Mouse (Mus musculus) CD4-positive, CD25-positive, alpha-beta regulatory T cell, adult 2 months (primary cell): Measurements from ENCODE around the gene Mettl8.
A peak's percentile ranks its signal among the peaks of the same experiment; 100 is the strongest.

Experiments used
- DNase-seq: peaks from one replicate; pipeline ENCODE4 v3.0.0-alpha.2; 2012; ENCODE audit warnings: low read depth, low spot score

Mettl8 gene

DNA sequence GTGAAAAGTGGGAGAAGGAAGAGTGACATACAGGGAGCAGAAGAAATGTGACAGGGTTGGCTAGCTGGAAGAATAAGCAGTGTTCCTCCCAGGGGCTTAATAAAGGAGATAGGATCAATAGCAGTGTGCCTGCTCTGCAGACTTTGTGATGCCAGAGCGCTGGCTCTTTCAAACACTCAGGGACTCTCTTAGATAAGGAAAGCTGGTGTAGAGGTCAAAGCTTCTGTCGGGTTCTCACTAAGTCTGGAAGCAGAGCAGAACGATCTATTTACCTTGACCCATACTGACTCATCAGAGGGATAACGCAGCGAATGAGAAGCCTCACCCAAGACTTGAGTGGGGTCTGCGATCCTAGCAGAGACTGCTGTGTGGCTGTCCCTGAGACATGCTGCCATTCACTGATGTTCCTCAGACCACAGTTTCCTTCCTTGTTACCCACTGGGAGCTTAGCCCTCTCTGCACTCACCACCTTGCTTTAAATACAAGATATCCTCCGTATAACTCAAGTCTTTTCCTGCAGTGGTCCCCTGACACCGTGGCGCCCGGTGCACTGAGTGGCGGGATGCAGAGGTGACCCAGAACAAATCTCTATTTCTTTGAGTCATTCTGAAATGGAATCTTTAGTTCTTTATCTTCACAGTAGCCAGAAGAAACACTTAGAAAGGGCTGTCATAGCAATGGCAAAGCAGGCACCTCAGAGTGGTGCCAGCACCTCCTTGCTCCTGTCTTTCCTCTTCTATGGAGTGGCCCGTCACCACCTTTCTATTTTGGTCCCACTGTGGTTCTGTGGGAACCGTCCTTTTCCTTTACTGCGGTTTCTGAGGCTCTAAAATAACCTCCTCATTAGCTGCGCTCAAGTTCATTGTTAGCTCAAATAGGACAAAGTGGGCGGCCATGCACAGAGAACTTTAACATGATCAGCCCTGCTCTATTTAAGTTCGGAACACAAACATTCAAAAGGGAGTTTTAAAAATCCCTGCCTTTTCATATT lies 65.9 kb downstream of the Mettl8 start:
- DNase-seq, result no peak

DNA sequence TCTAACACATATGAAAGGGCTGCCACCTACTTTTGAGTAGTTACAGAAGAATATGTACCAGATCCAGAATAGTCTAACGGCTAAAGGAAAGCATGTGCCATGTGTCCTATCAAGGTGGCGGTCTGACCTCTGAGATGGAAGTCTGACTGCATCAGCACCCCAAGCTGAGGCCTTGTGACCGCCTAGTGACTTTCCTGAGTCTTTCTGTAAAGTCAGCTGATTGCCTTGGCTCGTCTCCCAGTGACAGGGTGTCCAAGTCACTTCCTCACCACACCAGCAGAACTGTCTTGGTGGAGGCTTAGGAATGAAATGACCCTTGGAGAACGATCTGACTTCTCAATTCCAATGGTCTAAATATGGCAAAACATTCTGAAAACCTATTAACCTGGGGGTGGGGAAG lies 77.1 kb downstream of the Mettl8 start:
- DNase-seq, result no peak

DNA sequence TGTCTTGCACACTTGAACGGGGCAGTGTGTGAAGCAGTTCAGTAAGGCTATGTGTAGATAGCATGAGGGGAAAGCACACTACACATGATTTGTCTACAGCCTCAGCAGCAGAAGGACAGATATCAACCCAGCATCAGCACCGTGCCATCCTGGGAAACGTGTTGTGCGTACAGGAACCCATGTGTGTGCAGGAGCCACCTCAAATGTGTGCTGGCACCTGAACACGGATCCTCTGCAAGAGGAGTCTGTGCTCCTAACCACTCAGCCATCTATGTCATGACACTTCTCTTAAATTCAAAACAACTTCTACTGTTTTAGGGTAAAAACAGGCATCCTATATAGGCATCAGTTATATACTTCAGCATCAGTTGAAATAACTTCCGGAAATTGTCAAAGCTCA lies 80.6 kb downstream of the Mettl8 start:
- DNase-seq, result no peak

DNA sequence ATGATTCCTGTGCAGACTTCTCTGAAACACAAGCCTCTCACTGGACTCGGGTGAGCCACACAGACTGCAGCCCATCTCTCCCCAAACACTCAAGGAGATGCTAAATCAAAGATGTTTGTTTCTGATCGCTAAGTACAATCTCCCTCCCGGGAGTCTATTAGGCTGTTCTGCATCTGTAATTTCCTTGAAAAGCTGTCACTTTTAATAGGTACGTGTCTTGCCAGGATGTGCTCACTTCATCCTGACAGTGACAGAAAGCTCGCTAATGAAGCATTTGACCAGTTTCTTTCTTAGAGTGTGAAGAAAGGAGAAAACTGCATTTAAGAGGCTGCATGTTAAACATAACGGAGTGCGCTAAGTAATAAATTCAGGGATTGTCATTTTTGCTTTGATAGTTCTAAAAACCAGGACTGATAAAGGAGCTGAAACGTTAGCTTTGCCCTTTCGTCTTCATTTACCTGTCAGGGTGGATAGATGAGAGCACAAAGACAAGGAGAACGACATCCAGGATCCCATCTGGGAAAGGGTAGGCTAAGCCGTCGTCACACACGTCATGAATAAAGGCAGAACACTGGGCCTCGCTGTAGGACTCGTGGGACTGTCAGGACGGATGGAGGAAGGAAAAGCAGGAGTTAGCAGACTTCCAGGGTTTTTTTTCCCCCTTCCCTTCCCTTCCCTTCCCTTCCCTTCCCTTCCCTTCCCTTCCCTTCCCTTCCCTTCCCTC lies 82.4 kb downstream of the Mettl8 start:
- no peak for DNase-seq

DNA sequence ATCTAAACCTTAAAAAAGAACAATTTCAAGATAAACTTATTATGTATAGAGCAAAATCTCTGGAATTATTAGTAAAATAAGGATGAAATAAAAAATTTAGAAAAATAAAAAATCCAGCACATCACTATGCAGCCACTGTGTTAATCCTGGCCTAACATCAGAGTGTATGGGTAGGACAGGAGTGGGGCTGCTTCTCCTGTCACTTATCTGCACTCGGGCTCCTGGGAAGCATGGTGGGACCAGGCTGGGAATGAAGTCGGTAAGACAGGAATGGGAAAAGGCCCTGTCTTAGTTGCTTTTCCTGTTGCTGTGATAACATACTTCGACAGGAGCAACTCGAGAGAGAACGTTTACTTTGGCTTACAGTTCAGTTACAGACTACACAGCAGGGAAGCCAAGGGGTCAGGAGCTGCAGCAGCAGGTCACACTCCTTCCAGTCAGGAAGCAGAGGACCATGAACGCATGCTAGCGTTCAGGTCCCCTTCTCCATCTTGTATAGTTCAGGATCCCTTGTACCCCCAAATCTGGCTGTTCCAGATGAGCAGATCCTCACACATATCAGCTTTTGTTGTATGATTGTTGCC lies 85.1 kb downstream of the Mettl8 start:
- no peak for DNase-seq

DNA sequence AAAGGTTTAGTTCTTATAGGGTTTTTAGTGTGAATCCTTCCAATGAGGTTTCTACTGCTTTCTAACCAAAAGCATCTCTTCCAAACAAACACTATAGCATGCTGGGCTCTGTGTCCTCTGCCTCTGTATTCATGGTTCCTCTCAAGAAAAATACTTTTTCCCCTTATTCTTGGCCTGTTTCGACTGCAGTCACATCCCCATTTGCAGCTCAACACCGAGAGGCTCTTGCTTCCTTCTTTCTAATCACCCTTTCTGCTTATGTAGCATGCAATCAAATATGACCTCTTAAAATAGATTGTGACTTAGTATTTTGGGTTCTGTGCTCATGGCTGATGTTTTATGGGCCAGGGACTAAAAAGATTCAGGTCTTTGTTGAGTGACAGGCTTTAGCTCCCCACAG lies 87.1 kb downstream of the Mettl8 start:
- no peak for DNase-seq

DNA sequence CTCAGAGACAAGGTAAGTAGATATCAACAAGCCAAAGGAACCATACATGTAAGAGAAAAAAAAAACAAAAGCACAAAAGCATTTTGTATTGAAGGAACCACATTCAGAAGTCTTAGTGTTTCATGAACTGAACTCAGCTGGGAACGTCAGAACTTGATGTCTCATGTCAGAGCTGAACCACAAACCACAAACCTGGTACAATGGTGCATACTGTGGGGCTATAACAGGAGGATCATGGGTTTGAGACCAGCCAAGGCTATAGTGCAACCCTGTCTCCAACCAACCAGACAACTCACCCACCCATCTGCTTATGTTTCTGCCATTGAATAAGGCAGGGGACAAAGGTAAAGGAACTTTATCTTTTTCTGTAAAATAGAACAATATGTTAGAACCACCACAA lies 88.2 kb downstream of the Mettl8 start:
- no peak for DNase-seq

DNA sequence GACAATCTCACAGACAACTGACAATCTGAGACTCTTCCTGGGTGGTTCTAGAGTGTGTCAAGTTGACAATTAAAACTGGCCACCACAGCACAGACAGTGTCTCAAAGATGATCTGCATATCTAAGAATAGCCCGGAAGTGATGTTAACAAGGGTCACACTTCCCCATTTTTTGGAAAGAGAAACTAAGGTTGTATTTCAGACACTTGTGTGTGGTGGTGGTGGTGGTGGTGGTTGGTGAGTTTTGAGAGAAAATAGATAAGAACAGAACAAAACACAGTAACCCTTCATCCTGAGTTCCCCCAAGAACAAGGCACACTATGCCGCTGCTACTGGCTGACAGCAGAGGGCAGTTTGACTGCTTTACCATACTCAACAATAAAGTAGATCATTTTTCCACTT lies 90.6 kb downstream of the Mettl8 start:
- no peak for DNase-seq

DNA sequence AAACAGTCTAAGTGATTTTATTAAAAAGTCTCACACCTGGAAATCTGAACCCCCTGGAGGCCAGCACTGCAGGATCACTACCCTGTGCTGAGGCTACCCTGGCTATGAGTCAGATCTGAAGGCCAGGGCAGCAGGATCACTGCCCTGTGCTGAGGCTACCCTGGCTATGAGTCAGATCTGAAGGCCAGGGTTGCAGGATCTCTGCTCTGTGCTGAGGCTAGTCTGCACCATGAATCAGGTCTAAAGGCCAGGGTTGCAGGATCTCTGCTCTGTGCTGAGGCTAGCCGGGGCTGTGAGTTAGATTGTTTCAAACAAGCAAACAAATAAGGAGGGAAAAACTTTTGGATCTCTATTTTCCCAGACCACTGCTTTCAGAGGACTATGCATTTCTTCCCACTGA lies 92.5 kb downstream of the Mettl8 start:
- no peak for DNase-seq

DNA sequence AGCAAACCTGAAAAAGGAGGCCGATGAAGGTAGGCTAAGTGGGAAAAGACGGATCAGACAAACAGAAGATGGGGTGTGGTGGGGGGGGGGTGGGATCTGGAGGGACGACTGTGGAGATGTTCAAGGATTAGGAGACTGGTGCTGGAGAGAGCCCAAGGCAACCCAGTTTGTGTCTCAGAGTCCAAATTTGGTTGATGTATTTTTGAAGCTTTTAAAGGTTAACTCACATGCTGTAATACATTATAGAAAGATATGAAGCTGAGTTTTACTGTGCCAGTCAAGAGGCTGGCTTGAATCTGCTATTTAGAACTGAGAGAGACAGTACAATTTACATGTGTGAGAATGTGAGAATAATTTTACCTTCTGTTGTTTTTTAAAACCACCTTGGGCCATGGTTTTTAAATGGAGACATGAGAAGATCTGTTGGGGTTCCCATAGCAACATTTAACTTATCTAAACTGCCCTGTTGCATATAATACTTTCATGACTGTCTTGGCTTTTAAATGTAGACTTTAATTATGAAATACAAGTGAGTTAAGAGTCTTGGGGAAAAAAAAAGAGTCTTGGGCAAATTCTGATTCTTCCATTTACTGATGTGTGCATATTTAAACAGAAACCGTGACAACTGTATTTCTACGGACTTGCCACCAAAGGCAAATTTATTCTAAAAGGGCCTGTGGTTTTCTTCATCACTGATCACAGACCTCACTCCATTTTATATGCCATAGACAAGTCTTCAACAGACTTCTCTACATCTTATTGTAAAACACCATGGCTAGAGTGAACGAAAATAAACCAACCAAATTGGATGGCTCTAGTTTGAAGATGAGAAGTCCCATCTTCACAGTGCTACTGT lies 94.1 kb downstream of the Mettl8 start:
- DNase-seq, result no peak

DNA sequence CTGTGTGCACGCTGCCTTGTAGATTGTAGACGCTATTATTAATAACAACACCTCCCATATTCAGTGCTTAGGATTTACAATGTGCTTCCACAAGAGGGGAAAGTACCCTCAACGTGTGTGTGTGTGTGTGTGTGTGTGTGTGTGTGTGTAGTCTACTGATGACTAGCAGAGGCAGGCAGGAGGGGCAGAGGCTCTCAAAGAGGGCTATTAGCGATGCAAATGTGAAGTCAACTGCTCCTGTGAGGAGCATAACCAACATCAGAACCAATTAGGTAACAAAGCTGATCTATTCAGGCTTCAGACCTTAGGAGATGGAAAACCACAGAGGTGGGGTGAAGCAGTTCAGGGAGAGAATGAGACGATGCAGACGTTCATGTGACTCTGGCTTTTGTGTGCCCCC lies 95.3 kb downstream of the Mettl8 start:
- DNase-seq, result no peak

DNA sequence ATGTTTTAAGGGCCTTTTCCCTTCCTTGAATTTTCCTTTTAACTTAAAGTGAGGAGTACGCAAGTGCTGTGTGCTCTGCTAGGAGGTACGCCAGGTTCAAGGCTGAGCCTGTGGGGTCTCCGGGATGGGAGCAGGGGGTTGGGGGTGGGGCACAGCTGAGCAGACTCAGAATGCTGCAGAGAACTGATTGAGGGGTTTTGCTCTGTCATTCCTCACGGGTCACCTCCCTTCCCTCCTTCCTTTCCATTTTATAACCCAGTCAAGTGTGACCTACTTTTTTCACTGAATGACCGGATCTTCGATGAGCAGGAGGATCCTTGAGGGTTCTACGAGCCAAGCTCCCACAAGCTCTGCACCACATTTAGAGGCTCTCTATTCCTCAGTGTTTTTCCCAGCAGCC lies 96.0 kb downstream of the Mettl8 start:
- DNase-seq, result no peak

DNA sequence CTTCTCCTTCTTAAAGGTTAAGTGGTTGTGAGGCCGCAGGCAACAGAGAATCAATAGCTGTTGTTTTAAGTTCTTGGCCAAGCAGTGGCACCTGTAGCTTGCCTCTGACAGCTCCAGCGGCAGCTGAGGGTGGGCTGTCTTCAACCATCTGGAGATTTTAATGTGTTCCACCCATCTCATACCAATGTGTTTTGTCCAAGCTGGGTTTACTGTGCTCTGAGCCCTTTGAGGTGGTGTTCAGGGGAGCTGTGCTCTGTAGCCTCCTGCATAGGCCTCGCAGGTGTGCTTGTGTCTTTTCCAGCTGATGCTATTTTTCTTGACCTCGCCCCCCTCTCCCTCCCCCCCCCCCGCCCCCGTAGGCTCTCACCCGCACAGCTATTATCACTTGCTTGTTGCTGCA lies 96.8 kb downstream of the Mettl8 start:
- DNase-seq, result no peak

DNA sequence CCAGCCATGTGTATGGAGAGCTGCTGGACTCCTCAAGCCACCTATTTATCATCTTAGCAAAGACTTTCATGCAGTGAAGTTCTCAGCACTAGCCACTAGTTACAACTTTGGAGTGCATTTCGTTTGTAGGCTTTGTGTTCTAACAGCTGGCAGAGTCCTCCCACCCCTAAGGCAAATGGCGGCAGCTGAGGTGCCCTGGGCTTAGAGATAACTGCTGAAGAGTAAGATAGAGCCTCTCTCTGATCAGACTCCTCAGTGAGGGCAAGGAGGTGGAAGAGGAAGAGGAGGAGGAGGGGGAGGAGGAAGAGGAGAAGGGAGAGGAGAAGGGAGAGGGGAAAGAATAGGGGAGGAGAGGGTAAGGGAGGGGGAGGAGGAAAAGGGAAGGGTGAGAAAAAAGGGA lies 101.8 kb downstream of the Mettl8 start:
- no peak for DNase-seq

DNA sequence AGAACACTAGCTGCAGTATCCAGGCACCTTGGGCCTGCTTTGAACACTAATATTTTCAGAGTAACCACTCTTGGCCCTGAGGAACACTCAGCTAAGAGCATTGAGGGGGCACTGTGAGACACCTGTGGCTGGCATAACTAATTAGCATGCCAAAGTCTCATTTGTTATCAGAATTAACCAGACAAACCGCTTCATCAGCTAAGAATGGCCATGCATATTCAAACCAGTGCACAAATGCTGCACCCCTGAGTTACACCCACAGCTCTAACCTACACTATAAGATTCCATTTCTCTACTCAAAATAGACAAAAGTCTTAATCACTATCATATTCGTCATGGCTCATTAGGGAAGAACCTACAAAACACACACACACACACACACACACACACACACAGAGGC lies 103.4 kb downstream of the Mettl8 start:
- no peak for DNase-seq

DNA sequence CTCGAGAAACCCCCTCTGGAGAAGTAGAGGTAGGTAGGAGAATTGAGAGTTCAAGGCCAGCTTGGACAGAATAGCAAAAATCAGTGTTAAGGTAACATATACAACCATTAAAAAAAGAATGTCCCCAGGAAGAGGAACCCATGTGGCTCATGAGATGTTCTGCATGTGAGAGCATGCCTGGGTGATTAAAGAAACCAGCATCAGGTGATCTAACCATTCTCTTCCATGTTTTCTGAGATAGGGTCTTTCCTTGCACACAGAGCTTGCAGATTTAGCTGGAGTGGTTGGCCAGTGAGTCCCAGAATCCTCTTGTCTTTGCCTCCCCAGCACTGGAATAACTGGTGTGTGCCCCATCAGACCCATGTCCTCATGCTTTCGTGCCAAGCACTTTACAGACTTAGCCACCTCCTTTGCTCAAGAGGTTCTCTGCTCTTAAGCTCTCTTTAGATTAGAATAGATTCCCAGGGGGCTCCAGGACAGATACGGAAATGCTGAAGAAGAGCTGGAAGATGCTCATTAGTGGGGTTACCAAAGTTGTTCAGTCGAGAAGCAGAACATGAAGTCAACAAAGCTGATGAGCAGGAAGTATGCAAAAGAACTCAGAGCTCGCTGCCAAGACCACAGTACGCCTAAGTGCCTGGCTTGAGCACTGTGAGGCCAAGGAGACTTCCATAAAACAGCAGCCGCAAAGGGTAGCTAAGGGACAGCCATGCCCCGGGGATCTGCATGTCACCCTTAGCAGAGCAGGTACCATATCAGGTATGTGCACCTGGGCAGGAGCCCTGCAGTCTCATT lies 110.7 kb downstream of the Mettl8 start:
- no peak for DNase-seq

DNA sequence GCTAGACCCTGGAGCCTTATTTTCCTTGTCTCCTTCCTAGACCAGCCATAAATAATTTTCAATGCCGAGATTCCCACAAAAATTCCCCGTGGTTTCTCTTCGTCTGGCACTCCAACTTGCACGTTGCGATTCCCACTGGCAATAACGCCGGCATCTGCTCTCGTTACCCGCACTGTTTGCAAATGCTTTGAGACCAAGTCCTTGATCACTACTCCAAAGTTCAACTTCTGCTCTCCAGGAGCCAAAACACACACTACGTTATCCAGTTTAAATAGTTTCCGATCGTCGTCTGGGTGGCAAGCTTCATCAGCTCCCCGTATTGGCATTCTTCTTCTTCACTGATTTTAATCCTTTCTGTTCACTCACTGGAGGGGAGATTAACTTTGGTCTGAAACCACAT lies 114.6 kb downstream of the Mettl8 start:
- no peak for DNase-seq

DNA sequence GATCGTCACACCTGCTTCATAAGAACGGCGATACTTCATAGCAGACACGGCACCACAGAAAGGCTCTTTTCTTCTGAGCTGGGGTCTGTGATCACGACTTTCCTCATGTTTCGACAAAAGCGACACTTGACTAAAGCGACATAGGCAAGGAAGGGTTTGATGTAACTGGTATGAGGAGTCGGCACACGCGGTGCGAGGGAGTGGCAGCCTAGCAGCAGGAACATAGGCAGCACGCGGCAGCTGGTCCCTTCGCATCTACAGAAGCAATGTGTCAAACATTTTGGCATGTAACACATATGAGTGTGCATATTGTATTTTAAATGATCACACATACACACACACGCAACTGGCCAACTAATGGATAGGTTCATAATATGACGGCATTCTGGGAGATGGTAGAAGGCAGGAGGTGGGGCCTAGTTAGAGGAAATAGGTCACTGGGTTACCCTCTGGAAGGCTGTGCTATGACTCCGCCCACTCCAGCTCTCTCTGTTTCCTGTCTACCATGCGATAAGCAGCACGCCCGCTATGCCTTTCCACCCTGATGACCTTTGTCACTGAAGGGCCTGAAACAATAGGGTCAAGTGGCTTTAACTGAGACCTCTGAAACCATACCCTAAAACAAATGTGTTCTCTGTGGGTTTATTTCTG lies 116.4 kb downstream of the Mettl8 start:
- DNase-seq, result peak; percentile 82

DNA sequence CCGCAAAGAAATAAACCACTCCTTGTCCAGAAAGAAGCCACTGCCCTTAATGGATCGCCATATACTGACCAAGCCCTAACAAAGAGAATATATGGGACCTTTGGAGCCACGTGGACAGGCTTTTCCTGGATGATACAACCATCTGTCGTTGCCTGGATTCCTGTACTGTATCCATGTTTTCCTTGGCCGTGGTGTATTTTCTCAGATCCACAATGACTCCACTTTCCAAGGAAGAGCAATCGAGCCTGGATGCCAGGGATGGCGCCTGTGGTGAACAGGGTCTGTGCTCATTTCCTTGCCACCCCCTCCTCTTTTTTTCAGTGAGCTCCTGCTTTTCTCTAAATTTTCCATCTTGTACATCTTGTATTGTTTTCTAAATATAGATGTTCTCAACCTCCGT lies 120.6 kb downstream of the Mettl8 start:
- DNase-seq, result no peak

DNA sequence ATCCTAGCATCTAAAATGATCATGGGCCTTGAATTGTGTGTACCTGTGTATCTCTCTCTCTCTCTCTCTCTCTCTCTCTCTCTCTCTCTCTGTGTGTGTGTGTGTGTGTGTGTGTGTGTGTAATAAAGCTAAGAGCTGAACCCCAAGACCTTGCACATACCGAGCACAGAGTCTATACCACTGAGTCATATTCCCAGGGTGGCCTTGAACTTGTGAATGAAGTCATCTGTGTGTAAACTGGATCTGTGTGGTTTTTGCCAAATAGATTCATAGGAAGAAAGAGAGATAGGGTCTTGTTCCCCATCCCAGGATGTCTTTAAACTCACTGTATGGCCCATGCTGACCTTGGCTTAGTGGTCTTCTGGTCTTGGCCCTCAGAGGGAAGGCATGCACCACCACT lies 121.9 kb downstream of the Mettl8 start:
- DNase-seq, result no peak
